Mouse (Mus musculus): ENCODE data around the gene Nek11. TPM values are rescaled to one million over a fixed set of nuclear protein-coding genes. Genes with fewer than 3 reads are reported as not detected.

Gene Nek11
- total RNA-seq, 2 experiments from 2014 or later, result not detected

DNA sequence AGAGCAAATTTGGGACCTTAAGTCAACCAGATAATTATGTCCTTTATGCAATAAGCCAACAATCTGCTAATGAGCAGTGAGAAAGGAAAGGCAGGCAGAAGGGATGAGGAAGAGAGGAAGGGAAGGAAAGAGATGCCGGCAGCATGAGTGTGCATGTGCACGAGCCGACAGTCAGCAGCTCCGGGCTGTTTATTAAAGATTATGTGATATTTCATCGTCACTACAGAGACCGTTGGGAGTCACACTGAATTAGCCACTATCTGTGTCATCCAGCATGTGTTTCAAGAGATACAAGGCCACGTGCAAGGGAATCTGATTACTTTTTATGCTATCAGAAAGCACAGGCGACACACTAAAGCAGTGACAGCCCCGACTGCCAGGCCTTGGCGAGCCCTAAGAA lies 73.5 kb downstream of the Nek11 start:
- intact Hi-C loops (cut with DNase I), result no loop called here
- DNase-seq, result no peak

DNA sequence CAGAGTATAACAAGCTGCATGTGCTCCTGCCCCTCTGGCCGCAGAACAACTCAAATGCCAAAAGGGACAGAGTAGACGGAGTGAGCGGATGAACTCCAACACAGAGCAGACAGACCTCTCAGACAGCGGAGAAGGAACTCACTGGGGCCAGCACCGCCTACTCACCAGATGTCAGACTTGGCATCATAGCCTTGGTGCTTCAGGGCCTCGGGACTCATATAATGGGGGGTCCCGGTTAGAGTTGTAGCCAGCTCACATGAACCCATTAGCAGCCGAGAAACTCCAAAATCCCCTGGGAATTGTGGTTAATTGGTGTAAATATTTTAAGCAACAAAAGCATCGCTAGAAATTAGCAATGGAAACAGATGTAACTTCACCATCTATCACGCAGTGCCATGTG lies 82.1 kb downstream of the Nek11 start:
- no peak for DNase-seq
- intact Hi-C loops (cut with DNase I), result no loop called here

DNA sequence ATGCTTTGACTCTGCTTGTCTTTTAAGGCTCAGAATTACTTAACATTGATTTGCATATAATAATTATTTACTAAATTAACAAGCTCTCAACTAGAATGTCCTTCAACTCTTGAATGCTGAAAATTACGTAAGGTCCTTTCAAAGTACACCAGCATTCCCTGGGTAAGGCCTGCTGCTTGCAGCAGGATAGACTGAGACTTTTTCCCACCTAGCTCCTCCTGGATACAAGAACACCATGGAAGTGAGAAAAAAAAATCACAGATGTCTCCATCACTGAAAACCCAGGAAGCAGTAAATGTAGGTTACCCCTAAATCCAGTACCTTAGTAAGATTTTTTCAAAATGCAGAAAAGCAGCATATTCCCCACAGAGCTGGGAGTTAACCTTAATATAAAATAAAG lies 82.6 kb downstream of the Nek11 start:
- DNase-seq, result no peak
- intact Hi-C loops (cut with DNase I), result no loop called here

DNA sequence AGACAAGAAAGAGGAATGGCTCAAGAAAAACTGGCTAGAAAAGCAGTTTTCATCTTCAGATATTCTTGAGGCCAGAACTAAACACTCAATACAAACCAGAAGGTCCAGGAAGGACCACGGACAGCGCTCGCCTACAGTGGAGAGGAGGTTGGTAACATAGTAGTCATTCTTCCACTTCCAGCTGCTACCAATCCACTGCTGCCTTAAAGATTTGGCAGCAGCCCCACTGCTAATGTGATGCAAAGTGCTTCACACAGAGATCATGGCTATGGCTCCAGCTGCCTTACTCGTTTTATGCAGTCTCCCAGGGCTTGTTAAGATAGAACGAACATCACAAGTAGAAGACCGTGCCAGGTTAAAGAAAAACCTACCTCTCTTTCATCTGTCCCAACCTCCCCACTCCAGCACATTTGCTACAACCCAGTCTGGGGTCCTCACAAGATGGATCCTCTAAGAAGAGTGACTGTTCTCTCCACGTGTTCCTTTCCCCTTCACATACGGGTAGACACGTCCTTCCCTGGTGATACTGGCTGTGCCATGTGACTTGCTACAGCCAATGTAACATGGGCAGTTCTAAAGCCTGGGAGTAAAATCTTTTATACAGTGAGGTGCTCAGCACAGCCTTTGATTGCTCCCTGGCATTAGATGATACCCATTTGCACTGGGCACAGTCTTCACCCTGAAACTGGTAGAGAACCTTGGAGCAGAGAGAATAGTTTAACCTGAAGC lies 85.6 kb downstream of the Nek11 start:
- intact Hi-C loops (cut with DNase I), result no loop called here
- DNase-seq, result peak; percentile 19 to 35

DNA sequence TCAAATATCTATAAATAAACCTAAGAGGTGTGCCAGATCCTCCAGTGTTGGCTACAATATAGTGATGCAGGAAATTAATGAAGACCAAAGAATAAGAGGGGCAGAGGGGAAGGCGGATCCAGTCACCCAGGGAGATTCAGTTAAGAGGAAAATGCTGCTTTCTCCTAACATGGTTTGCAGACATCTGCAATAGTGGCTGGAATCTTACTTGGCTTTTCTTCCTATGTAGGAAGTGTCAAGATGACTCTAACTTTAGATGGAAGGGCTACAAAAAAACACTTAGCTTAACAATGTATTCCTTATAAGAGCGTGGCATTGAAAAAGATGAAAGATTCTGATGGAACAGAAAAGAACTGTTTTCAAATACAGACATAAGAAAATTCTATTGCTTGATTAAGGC lies 89.3 kb downstream of the Nek11 start:
- no peak for DNase-seq
- intact Hi-C loops (cut with DNase I), result no loop called here

- no peak for DNase-seq
- intact Hi-C loops (cut with DNase I), result no loop called here
Observed at GRCm38 (mm10) chr9:105302230-105302629, 93.1 kb downstream of the Nek11 start.

GRCm38 (mm10) chr9:105301396-105301795 lies 93.9 kb downstream of the Nek11 start:
- intact Hi-C loops (cut with DNase I), result no loop called here
- DNase-seq, result no peak

DNA sequence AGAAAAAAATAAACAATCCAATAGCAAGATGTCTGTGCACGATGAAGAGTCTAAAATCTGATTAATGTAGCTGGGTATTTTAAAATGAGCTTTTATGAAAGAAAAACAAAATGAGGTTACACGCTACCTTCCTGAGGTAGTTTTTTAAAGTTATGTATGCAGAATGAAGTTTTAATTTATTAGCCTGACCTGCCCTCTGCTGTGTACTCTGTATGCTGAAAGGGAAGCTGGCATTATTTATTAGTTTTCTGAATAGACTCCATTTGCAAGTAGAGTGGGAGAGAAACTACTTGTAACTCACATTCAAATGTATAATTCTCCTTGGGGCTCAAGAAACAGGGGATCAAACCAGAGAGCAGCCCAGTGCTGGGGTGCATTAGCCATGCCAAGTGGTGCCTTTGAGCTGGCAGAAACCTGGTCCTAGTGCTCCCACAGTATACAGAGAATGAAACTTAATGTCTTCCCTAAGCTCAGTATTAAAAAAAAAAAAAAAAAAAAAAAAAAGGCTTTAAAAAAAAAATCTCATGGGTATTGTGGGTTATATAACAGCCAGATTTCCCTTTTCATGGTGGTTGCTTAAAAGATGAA lies 94.5 kb downstream of the Nek11 start:
- intact Hi-C loops (cut with DNase I), result no loop called here
- no peak for DNase-seq

DNA sequence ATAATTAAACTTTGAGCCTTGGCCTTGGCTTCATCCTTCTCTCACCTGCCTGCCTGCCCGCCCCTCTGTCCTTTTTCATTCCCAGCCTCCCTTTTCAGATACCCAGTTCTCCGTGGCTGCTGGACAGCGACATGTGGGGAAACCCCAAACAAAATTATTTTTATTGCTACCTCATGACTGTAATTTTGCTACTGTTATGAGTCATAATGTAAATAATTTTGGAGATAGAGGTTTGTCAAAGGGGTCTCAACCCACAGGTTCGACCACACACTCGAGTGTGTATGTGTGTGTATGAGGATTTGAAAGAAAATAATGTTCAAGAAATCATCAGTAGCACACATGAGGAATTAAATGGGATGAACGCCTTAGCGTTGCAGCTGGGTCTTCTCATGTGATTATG lies 110.7 kb downstream of the Nek11 start:
- intact Hi-C loops (cut with DNase I), result no loop called here
- DNase-seq, result no peak

GRCm38 (mm10) chr9:105282725-105283124 lies 112.6 kb downstream of the Nek11 start:
- peak in 1 of 2 experiments; percentile 12 for DNase-seq
- intact Hi-C loops (cut with DNase I), result no loop called here

DNA sequence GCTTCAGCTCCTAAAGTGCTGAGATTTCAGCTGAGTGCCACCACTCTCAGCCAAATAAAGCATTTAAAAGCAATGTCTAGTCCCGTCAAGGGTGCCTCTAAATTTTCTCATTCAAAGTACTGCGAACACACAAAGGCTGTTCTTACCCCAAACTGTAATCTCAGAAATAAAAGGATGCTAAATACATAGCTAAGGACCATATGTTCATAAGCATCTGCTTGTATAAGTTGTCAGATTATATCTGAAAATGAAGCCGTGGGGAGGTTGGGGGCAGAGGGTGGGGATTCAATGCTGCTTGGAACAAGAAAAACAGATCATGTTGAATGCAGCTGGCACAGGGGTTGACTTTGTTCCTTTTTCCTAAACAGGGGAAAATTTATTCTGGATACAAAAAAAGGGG lies 120.4 kb downstream of the Nek11 start:
- intact Hi-C loops (cut with DNase I), result no loop called here
- DNase-seq, result no peak

- intact Hi-C loops (cut with DNase I), result no loop called here
- no peak for DNase-seq
Observed at GRCm38 (mm10) chr9:105274286-105274685, 121.0 kb downstream of the Nek11 start.

DNA sequence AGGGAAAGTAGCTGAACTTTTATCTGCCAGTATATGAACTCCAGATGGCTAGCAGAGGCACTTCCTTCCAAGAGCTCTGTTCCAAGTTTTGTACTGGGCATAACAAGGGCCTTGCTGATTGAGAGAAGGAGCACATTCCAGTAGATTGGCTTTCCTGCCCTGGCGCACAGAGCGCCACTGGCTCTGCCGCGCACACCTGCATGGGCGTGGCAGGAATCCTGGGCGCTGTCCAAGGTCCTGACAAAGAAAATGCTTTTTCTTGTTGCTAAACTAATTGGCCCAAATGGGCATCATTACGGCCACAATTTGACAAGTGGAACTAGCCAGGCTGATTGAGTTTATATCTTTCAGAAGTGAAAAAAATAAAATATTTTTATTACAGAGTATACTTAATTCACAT lies 123.1 kb downstream of the Nek11 start:
- DNase-seq, result peak in 1 of 2 experiments; percentile 19
- intact Hi-C loops (cut with DNase I), result no loop called here

DNA sequence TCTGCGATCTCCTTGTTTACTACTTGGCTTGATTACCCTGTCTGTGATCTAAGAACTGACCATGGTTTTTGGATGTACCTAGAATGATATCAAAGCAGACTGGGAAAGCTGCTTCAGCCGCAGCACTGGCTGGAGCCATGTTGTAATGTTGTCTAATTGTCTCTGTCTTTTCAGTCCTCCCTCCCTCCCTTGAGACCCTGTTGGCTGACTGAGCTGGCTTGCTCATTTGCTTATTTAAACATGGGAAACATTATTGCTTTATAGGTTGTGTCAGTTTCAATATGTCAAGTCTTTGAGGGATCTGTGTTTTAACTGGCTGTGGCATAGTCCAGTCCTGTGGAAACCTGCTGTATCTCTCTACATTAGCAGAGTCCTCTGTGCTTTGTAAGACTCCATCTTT lies 132.2 kb downstream of the Nek11 start:
- intact Hi-C loops (cut with DNase I), result no loop called here
- no peak for DNase-seq

- DNase-seq, result no peak
- intact Hi-C loops (cut with DNase I), result no loop called here
Observed at GRCm38 (mm10) chr9:105257668-105258067, 137.7 kb downstream of the Nek11 start.

GRCm38 (mm10) chr9:105254076-105254475 lies 141.2 kb downstream of the Nek11 start:
- intact Hi-C loops (cut with DNase I), result no loop called here
- DNase-seq, result no peak

GRCm38 (mm10) chr9:105252349-105253041 lies 142.8 kb downstream of the Nek11 start:
- DNase-seq, result no peak
- intact Hi-C loops (cut with DNase I), result no loop called here

DNA sequence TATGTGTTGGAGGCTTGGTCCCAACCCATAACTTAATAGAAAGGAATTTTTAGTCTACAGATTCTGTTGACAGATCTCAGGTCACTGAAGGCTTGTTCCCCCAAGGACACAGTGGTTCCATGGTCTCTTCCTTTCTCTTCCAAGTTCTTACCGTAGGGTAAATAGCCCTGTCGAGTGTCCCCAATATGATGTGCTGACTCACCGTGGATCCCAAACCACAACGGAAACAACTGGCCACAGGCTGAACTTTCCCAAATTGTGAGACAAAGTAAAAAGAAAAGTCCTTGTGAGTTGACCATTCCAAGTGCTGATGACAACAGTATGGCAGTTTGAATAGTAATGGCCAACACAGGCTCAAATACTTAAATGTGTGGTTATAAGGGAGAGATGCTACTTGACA lies 144.1 kb downstream of the Nek11 start:
- intact Hi-C loops (cut with DNase I), result no loop called here
- DNase-seq, result no peak

GRCm38 (mm10) chr9:105244024-105244423 lies 151.3 kb downstream of the Nek11 start:
- peak; percentile 16 to 40 for DNase-seq
- intact Hi-C loops (cut with DNase I), result no loop called here

DNA sequence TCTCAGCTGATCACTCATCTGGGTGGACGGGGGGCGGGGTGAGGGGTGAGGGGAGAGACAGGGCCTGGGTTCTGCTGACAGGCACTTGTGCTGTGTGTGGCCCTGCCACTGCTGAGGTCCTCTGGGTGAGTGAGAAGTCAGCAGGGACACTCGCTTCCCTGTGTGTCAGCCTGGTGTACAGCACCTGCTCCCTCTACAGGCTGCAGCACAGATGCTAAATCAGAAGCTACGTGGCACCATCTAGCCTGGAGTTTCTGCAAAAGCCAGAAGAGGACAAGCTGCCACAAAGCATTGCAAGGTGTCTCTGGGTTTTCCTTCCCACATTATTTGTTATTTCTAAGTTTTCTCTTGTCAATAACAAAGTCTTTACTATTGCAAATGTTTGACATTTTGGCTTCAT lies 180.9 kb downstream of the Nek11 start:
- DNase-seq, result no peak

DNA sequence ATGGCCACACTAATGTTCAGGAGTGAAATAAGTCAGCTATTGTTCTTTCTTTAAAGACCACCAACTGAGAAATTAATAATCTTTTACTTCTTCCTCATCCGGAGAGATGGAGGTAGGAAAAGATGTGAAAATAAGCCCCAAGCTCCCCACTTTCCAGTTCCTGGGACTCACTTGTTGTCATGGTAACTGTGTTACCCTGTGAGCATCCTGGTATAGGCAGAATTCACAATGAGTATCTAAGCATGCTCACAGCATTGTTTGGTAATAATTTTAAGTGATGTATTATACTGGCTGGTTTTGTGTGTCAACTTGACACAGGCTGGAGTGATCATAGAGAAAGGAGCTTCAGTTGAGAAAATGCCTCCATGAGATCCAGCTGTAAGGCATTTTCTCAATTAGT lies 195.0 kb downstream of the Nek11 start:
- DNase-seq, result no peak
- intact Hi-C loops (cut with DNase I), result no loop called here

More for the DNA sequence above, 180.9 kb downstream of the Nek11 start:
- intact Hi-C loops (cut with DNase I), result no loop called here

GRCm38 (mm10) chr9:105186725-105187124 lies 208.6 kb downstream of the Nek11 start:
- intact Hi-C loops (cut with DNase I), result no loop called here
- no peak for DNase-seq
